Mouse (Mus musculus): Measurements from ENCODE around the gene Rnf39.
A peak's percentile ranks its signal among the peaks of the same experiment; 100 is the strongest.

Gene Rnf39

GRCm38 (mm10) chr17:36943691-36944090 is 973 bp downstream of the Rnf39 start:
- DNase-seq = no peak

- DNase-seq = no peak
Observed at GRCm38 (mm10) chr17:36944121-36944775, 1.5 kb downstream of the Rnf39 start.

- peak; percentile 32 for DNase-seq
Observed at GRCm38 (mm10) chr17:36947051-36947819, 4.5 kb downstream of the Rnf39 start.

- no peak for DNase-seq
Observed at GRCm38 (mm10) chr17:36948286-36948685, 5.6 kb downstream of the Rnf39 start.

- DNase-seq = no peak
Observed at GRCm38 (mm10) chr17:36949265-36949664, 6.5 kb downstream of the Rnf39 start.

GRCm38 (mm10) chr17:36950981-36951947 is 8.5 kb downstream of the Rnf39 start, which contains the start of gene Ppp1r11:
Ppp1r11 (minus strand) TSS chr17:36951741.
- DNase-seq = peak; percentile 98

GRCm38 (mm10) chr17:36952631-36953030 is 9.9 kb downstream of the Rnf39 start:
- no peak for DNase-seq

GRCm38 (mm10) chr17:36953062-36953461 is 10.3 kb downstream of the Rnf39 start:
- DNase-seq = peak; percentile 39

- DNase-seq = peak; percentile 97
Observed at GRCm38 (mm10) chr17:36957999-36958743, 15.5 kb downstream of the Rnf39 start, which contains the start of the genes Znrd1 and Znrd1as. Znrd1 (minus strand) TSS chr17:36958559. Znrd1as (plus strand) TSS chr17:36958592.

GRCm38 (mm10) chr17:36958884-36959283 is 16.2 kb downstream of the Rnf39 start:
- no peak for DNase-seq

GRCm38 (mm10) chr17:36961125-36961524 is 18.4 kb downstream of the Rnf39 start:
- DNase-seq = no peak

GRCm38 (mm10) chr17:36966875-36967274 is 24.2 kb downstream of the Rnf39 start:
- DNase-seq = no peak

GRCm38 (mm10) chr17:36970316-36970890 is 27.7 kb downstream of the Rnf39 start:
- DNase-seq = no peak

- no peak for DNase-seq
Observed at GRCm38 (mm10) chr17:36971172-36971850, 28.6 kb downstream of the Rnf39 start.

GRCm38 (mm10) chr17:36972791-36973190 is 30.1 kb downstream of the Rnf39 start:
- DNase-seq = peak; percentile 33

GRCm38 (mm10) chr17:36973271-36973787 is 30.6 kb downstream of the Rnf39 start:
- DNase-seq = no peak

- DNase-seq = no peak
Observed at GRCm38 (mm10) chr17:36981221-36981813, 38.6 kb downstream of the Rnf39 start, which contains the start of gene 2410137M14Rik. 2410137M14Rik (minus strand) TSS chr17:36981237.

GRCm38 (mm10) chr17:36981845-36982244 is 39.1 kb downstream of the Rnf39 start:
- DNase-seq = no peak

- DNase-seq = peak; percentile 58
Observed at GRCm38 (mm10) chr17:36982253-36983155, 39.8 kb downstream of the Rnf39 start.

All from lung, postnatal 36 days (tissue).